Mouse (Mus musculus) thymus, postnatal 10 days (tissue): Measurements from ENCODE around the gene Akr1d1.
A peak's percentile ranks its signal among the peaks of the same experiment; 100 is the strongest.

Experiments
- DNase-seq, 2 experiments: peaks; one replicate each; pipeline ENCODE4 v3.0.0; 2021; ENCODE audit warnings: low spot score in 2 of 2

The Akr1d1 gene

DNA sequence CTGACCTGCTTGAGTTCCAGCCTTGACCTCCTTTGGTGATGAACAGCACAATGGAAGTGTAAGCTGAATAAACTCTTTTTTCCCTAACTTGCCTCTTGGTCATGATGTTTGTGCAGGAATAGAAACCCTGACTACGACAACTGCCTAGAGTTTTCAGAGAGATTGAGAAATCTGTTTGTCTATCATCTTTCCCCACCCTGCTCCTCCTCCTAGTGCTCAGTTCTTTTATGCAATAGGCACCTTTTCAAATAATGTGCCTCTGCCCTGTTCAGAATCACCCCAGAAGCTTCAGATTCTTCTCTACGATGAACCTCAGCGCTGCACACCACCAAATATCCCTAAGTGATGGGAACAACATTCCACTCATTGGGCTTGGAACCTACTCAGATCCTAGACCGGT is at the start of gene Akr1d1:
Gene Akr1d1, plus strand, starts transcription at position 234 of the 400 bp plus-strand sequence.
- no peak for DNase-seq

DNA sequence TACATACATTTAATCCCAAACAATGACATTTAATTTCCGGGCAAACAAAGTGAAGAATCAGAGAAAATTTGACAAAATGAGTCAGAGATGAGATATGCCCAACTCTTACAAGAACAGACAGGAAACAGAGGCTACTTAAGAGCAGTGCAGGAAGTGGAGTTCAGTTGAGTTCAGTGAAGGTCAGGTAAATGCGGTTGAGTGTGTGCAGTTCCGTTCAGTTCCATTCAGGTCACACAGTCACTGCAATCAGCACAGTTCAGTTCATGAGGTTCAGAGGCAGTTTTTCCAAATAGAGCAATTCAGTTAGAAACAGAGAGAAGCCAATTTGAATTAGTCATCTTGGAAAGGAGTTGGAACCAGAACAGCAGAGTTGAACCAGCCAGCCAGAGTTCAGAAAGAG is 48.8 kb upstream of the Akr1d1 start:
- DNase-seq = no peak

DNA sequence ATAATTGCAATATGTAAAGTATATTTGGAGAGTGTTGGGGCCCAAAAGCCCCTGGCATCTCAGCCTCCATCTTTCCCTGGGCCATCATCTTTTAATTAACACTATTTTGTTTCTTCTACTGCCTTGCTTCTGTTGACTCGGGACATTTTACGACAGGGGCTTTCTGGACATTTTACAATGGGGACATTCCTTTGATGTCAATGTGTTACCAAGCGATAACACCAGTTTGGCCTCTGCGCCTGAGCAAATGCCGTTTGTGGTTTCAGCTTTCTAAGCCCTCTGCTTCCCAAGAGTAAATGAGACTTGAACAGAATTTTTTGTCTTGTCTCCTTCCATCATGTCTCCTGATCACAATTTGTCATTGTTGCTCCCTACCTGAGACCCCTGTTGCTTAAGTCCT is 46.7 kb upstream of the Akr1d1 start:
- no peak for DNase-seq

DNA sequence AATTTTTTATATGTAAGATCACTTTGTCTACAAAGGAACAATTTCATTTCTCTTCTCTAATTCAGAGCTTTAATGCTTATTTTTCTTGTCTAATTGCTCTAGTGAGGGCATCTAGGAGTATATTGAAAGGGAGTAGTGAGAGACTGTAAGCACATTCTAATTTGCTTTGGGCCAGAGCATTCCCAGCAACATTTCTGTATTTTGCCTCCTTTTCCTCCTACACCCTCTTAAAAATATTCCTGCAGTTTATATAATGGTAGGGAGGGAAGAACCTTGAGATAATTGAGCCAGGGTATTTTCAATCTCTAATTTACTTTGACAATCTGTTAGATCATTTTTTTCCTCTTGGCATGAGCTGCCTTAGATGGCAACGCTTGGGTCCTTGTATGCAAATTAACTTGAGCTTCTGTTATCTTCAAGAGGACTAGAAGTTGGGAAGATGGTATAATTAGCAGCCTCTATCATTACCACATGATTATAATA is 45.3 kb upstream of the Akr1d1 start:
- DNase-seq = no peak

DNA sequence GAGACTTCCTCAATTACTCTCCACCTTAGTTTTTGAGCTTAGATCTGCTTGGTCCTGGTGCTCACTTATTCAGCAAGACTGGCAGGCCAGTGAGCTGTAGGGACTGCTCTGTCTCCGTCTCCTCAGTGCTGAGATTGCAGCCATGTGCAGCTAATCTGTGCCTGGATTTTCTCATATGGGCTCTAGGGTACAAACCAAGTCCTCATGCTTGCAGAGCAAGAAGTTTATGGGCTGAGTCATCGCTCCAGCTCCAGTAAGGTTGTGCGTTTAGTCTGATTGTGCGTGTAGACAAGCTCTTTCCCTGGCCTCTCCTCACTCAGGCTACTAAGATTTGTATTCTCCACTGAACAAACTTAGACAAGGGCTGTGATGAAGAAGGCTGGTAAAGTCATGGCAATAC is 43.5 kb upstream of the Akr1d1 start:
- no peak for DNase-seq

DNA sequence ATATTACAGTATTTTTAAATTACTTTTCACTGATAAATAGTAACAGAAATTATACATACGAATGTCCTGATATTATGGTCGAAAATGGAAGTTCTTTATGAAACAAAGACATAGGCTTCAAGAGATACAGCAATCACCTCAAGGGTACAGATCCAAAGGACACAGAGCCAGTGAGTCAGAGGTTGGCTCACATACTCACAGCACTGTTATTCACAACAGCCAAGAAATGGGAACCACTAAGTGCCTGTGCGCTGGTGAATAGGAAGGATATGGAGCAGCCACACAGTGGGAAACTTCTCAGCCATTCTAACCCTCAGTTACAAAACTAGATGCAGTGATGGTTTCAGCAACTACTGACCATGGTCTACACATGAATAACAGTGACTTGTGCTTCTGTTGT is 37.7 kb upstream of the Akr1d1 start:
- DNase-seq = no peak

DNA sequence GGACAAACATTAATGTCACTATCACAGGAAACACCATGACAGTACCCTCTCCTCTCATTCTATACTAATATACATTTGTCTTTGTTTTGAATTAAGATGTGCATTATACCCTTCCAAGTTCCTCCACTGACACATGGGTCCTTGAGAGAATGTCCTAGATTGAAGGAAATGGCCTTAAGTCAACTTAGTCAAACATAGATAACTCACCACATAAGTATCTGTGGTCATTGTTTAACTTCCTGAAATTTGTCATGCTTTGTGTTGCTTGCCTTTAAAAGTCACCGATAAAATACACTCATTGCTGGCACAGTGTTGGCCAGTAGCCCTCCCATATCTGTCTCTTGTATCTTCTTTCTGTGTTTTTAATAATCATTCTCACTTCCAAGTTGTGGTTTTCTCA is 35.0 kb upstream of the Akr1d1 start:
- DNase-seq = no peak

DNA sequence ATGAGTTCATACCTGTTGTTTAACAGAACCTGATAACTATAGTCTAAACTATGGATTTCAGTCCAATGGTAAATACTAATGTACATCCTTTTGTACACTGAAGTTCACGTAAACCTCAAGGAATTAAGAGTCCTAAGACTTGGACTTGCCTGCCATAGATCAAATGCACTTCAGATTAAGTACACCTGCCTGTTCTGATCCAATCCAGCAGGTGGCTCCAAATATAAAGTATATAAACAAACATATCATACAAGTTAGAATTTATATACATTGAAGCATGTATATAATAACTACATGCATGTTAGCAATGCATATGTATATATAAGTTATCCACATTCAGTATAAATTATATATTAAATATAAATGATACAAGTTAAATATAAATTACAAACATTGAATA is 33.1 kb upstream of the Akr1d1 start:
- DNase-seq = no peak

DNA sequence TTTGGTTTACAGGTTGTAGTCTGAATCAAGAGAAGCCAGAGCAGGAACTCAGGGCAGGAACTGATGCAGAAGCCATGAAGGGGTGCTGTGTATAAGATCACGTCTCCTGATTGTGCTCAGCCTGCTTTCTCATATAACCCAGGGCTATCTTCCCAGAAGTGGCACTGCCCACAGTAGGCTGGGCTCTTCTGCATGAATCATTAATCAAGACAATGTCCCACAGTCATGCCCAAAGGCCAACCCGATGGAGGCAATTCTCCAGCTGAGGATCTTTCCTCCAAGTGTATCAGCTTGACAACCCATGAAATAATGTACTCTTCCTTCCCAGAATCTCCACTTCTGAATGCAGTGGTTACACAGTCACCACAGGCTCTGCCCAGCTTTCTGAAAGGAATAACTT is 24.4 kb upstream of the Akr1d1 start:
- no peak for DNase-seq

DNA sequence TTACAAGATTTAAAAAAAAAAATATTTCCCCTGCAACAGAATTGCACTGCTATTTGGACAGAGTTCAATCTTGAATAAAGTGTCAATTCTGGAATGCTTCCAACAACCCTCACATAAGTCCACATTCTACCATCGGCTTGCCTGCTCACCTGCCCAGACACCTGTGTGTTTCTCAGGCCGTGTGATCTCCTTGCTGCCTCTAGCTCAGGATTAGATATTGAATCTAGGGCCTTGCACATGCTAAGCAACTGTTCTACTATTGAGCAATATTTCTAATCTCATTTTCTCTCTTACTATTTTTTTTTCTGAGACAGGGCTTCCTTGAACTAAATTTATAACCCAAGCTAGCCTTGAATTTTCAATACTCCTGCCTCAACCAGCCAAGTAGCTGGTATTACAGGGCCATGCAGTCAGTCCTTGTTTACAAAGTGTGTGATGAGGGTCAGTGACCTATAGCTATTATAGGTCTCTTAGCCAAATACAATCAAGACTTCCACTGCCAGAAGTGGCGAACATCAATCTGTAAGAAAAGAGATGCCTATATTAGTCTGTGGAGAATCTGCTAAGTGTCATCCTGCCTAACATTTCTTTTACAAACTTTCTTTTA is 23.0 kb upstream of the Akr1d1 start:
- no peak for DNase-seq

DNA sequence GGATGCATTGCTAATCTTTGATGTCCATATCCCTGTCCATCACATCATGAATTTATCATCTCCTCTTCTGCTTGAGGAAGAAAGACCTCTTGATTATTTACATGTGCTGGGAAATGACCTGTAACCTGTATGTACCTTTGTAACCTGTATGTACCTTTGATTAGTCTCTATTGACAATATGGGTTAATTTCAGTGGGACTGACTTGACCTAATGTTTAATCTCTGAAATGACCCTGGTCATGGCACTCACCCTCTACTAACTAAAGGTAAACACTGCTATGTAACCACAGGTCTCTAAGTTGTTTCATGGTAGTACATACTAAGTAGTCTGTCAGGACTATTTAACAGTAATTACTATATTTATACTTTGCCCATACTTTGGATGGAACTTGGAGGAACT is 19.2 kb upstream of the Akr1d1 start:
- DNase-seq = no peak

DNA sequence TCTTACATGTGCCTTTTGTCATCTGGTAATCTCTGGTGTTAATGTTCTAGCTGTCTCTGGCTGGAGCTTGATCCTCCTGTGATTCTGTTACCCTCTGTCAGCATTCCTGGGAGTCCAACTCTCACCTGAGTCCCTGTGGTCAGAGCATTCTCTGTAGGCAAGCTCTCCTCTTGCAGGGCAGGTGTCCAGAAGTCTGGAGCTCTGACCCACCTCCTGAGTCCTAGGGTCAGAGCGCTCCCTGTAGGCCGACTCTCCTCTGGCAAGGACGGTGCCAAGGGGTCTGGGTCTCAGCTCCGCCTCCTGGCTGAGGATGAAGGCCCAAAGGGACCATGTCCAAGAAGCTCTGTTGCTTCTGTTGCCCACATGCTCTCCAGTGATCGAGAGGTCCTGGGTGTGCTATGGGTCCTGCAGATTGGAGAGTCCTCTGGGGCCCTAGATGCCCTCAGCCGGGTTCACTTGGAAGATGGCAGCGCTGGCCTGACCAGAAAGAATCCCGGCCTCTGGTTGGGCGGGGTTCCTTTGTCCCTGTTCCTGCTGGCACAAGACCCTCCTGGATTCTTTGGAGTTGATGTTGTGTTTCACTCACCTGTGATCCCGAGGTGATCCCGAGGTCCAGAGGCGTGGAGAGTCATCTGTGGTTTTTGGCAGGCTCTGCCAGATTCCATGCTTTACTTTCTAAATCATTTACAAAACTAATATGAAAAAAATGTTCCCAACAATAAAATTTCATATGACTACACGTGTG is 9.2 kb upstream of the Akr1d1 start:
- DNase-seq = no peak

DNA sequence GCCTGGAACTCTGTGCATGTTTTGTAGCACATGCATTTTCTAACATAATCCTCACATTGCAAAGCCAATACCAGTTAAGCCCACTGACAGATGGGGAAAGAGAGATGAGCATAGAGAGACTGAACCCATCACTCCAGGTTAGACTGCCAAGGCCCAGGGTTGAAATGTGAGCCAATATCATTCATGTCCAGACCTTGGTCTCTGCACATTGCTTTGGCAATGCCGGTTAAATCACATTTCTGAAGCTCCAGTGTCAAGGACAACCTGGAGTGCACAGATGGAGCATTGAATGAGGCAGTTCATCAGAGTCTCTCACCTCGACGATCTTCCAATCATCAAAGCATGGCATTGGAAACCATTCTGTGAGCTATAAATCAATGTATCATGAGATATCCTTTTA is 2.1 kb downstream of the Akr1d1 start:
- no peak for DNase-seq

DNA sequence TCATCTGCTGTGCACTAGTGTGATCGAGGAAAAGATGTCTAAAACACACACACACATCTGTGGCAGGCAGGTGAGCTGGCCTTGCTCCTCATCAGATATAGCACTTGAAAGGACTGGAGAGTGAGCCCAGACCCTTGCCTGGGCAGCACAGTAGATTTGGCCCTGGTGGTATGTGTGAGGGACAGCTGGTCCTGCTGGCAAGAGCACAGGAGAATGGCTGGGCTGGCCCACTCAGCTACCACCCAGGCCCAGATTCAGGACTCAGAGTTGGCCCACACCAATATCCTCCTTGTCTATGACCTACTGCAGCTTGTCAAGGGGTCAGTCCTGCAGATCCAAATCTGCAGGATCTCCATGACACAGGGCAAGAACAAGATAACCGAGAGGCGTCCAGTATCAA is 6.9 kb downstream of the Akr1d1 start:
- no peak for DNase-seq

DNA sequence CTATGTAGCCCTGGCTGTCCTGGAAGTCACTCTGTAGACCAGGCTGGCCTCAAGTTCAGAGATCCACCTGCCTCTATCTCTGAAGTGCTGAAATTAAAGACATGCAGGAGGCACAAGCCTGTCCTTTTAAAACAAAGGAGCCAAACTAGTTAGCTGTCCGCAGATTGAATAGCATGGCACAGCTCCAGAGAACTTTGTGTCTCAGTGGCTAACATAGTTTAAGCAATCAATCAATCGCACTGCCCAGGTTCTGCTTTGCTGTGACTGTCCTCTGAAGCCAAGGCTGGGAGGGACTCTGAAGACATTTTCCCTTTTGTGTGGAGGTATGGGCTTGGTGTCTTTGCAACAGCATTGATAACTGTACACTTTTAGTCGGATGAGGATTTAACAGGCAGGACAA is 7.8 kb downstream of the Akr1d1 start:
- DNase-seq = no peak

DNA sequence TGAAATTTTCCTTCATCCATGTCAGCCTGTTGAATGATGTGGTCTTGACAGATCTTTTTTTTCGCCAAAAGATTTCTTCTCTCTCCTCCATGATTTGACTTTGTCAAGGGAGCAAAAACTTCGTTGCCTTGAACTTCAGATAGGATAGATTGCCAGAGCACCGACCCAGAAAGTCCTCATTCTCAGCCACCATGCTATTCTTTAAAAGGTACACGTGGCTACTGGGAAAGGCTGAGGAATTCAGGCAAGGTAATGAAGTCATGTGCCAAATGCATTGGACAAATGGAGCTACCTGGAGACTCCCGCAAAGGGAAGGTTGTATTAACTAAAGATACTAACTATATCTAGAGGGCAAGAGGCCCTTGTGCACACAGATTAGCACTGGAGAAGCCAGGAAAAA is 8.8 kb downstream of the Akr1d1 start:
- no peak for DNase-seq

DNA sequence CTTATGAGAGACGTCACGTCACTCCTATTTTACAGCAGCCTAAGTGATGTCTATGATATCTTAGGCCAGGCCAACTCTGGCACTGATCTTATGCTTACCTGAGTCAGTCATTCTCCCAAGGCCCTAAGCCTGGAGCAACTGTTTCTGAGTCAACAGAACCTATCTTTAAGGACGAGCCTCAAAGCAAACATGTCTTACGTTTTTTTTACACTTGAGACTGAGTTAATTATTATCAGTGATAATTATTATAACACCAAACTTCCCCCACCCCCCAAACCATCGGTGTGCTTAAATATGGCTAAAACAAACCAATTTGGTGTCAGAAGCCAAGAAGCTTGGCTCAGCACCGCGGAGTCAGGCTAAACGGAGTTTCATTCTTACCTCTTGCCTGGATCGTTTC is 9.4 kb downstream of the Akr1d1 start:
- DNase-seq = no peak

DNA sequence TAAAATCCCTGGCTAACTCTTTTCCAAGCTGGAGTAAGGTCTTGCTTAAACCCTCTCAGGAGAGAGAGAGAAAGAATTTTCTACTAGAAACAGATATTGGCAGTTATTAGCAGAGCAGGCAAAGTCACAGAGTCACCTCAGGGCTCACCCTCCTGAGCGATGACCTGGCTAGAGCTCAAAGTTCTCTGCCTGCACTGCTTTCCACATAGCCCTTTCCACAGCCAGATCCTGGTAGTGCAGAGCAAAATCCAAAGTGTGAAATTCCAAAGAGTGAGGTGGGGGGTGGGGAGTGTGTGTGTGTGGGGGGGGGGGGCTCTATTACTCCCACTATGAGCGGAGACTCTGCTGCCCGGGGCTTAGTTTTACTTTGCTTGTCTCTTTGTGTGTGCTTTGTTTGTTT is 10.1 kb downstream of the Akr1d1 start:
- DNase-seq = no peak

DNA sequence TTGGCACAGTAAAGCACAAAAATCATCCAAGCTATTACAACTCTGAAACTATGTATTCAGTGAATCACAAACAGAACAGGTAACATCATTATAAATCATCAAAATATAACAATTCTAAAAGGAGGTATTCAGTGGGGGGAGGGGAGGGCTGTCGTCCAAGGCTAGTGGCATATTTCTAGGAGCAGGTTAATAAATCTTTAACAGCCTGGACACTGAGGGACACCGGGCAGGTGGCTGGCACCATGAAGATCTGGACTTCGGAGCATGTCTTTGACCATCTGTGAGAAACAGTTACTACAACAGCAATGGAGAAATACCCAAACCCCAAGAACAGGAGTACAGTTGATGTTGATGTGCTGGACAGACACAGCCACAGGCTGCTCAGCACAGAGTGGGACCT is 11.2 kb downstream of the Akr1d1 start:
- no peak for DNase-seq

DNA sequence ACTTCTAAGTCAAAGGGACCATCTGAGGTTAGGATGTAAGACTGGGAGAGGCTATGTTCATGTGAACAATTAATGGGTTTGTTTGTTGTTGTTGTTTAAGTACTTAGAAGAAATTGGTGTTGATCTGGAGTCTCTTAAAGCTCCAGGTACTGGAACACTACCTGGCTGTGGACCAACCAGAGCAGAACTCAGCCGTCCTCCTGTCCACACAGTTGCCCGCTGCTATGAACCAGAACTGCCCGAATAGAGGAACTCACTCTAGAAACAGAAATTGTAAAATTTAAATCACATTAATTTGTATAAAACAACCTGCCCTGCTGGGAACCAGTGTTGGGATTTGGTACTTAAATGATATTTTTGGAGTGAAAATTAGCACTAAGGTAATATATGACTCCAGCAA is 12.2 kb downstream of the Akr1d1 start:
- DNase-seq = no peak

DNA sequence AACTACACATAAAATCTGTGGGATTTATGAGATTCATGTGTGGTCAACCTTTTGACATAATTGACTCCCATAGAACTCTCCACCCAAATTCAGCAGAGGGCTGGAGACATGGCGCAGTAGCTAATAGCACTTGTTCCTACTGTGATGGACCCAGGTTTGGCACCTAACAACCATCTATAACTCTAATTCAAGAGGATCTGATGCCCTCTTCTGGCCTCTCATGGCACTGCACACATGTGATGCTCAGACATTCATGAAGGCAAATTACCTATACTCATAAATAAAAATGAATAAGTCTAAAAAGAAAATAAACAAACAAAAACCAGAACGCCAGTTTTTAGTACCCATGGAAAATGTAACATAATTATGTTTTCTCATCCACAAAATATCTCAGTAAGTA is 22.8 kb downstream of the Akr1d1 start:
- peak; percentile 9 to 31 for DNase-seq

DNA sequence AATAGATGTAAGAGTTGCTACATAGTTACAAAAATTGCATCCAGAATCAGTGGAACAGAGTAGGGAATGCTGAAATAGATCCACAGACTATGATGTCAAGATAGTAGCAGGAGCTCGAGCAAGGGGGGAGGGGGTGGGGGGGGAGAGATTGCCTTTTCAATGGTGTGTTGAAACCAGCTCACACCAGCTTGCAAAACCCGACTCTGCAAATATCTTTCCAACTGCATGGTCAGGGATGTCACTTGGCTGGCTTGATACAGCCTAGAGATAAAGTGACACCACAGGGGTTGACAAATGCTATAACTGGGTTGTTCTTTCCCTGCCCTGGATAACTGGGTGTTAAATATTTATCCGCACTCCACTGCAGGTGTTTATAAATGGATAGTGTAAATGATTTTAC is 24.0 kb downstream of the Akr1d1 start:
- DNase-seq = no peak

DNA sequence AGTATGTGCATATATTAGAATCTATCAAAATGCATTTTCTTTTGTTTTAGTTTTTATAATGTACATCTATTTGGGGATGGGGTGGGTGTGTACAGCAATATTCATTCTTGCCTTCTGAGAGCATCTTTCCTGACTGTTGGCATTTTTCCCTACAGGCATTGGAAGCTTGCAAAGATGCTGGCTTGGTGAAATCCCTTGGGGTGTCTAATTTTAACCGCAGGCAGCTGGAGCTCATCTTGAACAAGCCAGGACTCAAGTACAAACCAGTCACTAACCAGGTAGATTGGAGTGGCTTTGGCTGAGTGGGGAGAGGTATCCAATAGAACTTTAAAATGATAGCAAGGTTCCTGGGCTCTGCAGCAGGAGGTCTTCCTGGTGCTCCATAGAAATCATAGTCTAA is 24.4 kb downstream of the Akr1d1 start:
- no peak for DNase-seq

DNA sequence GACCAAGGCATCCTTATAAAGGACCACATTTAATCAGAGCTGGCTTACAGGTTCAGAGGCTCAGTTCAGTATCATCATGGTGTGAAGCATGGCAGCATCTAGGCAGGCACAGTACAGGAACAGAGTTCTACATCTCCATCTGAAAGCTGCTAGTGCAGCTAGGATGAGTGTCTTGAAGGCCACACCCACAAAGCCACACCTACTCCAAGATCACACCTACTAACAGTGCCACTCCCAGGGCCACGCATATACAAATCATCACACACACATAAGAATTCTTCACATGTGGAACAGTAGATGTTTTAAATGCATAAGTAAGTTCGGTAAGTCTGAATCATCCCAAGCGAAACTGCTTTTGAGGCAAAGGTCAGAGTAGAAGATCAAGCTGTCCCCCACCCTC is 33.9 kb downstream of the Akr1d1 start:
- DNase-seq = no peak
